Comparison of ENCODE assay signal across 27 mouse cellular contexts in genomic region chr3:153765171-153765570, GRCm38 (mm10). TPM values are rescaled to one million over a fixed set of nuclear protein-coding genes. Genes with fewer than 3 reads are reported as not detected.
DNase-seq lines count a peak whose midpoint lies in the region; ATAC-seq and TF ChIP-seq lines count a peak whose summit lies in the region.
"Had no signal": no experiment of that assay in that cellular context is flagged by ENCODE, and none has a peak within 500 bp of the region (broad histone marks: within the 10 kb centered on the region; RNA-seq: fewer than 3 reads in every experiment).

No protein-coding gene starts in this region.

- no peaks in the 10 kb centered on the region for H3K27me3 ChIP-seq in cerebellum, adult 2 months (ENCODE audit: control insufficient read depth, insufficient read depth, low read length)
- H3K27me3 ChIP-seq: embryonic facial prominence, embryonic 12.5 days; forebrain, embryonic 15.5 days; heart, embryonic 12.5 days; hindbrain, embryonic 15.5 days; limb, embryonic 12.5 days; neural tube, embryonic 13.5 days had no signal

- ATAC-seq in granulocyte monocyte progenitor cell, adult 5-6 weeks (replicated peaks; ENCODE audit: poor library complexity, severe bottlenecking), result peak; percentile 52
- peak; percentile 55 for ATAC-seq in megakaryocyte, adult 5-6 weeks (ENCODE audit: poor library complexity, severe bottlenecking)
- ATAC-seq: forebrain, embryonic 15.5 days; lung, postnatal 0 days had no signal

- no peak for TF ChIP-seq CTCF in cerebellum, adult 2 months (IDR thresholded peaks at IDR 0.05; ENCODE audit: borderline replicate concordance, insufficient read depth, low read depth, low read length)

- H3K27ac ChIP-seq in cerebellum, adult 2 months (ENCODE audit: insufficient read depth, low read length), result no peak overlapping the region
- H3K27ac ChIP-seq: embryonic facial prominence, embryonic 12.5 days; forebrain, embryonic 15.5 days; hindbrain, embryonic 15.5 days; layer of hippocampus, adult 2 months; left cerebral cortex, adult 2 months; limb, embryonic 12.5 days; neural tube, embryonic 13.5 days had no signal

- TF ChIP-seq POLR2A in cerebellum, adult 2 months (IDR thresholded peaks at IDR 0.05; ENCODE audit: borderline replicate concordance, insufficient read depth, low read length), result no peak

- H3K4me1 ChIP-seq in cerebellum, adult 2 months (ENCODE audit: control insufficient read depth, insufficient read depth, low read length), result no peaks in the 10 kb centered on the region
- H3K4me1 ChIP-seq: embryonic facial prominence, embryonic 12.5 days; forebrain, embryonic 15.5 days; hindbrain, embryonic 15.5 days; neural tube, embryonic 13.5 days had no signal

- DNase-seq in CD4-positive helper T cell, adult 2 months (ENCODE audit: low read depth, low spot score), result peak; percentile 19
- DNase-seq in CD4-positive, CD25-positive, alpha-beta regulatory T cell, adult 2 months (ENCODE audit: low read depth, low spot score), result peak; percentile 27
- DNase-seq in ovary, postnatal 14 days (ENCODE audit: low spot score), result no peak
- no peak for DNase-seq in cerebellum, adult 2 months
- no peak for DNase-seq in MN1 (ENCODE audit: low spot score)
- DNase-seq: adrenal gland, adult 2 months; adrenal gland, postnatal 36 days; B cell, adult 2 months; cerebellum, adult 8-10 months; gastrocnemius, postnatal 14 days; heart, postnatal 4 days; kidney, adult 18-20 months; lung, adult 18-20 months; lung, postnatal 4 days; thymus, postnatal 4 days had no signal

- H3K4me3 ChIP-seq in cerebellum, adult 2 months (replicated peaks; ENCODE audit: insufficient read depth, low read depth, low read length), result no peak overlapping the region
- H3K4me3 ChIP-seq: embryonic facial prominence, embryonic 12.5 days; forebrain, embryonic 15.5 days; heart, embryonic 12.5 days; hindbrain, embryonic 15.5 days; layer of hippocampus, adult 2 months; left cerebral cortex, adult 2 months; limb, embryonic 12.5 days; myocyte; neural tube, embryonic 13.5 days had no signal

RNA-seq across cellular contexts. Expression of gene St6galnac3, which starts 40.2 kb away (rescaled TPM):
- 2.6 and 4.2 TPM in 2 replicates for total RNA-seq in granulocyte monocyte progenitor cell, adult 5-6 weeks (2014; fragmentation: Nextera tagmentation)
- 0.31 and 0.90 TPM in 2 replicates for total RNA-seq in granulocyte monocyte progenitor cell, adult 5-6 weeks (2017)
- 0.16 and 0.57 TPM in 2 replicates for total RNA-seq in megakaryocyte, adult 5-6 weeks (2015)
- total RNA-seq in megakaryocyte, adult 5-6 weeks (2017), result 0.18 and 1.4 TPM in 2 replicates
- 11.9 and 14.6 TPM in 2 replicates for polyA plus RNA-seq in cerebellum, adult 2 months (2012; rRNA removed)
- polyA plus RNA-seq: myocyte had no signal

Comparison
In these comparisons a context has a peak if more than half of its experiments do, and no peak if none do; other contexts are left out.
1. DNase-seq: peak in CD4-positive helper T cell, adult 2 months (single experiment) and CD4-positive, CD25-positive, alpha-beta regulatory T cell, adult 2 months (single experiment); none in ovary, postnatal 14 days (single experiment), cerebellum, adult 2 months (0 of 2) and MN1 (single experiment).